Mouse (Mus musculus) CH12.LX (cell line): ENCODE data around the gene Arfgap3. TPM values are rescaled to one million over a fixed set of nuclear protein-coding genes. Genes with fewer than 3 reads are reported as not detected.

ENCODE experiments used
- DNase-seq: peaks from one replicate; pipeline ENCODE4 v3.0.0-alpha.2; 2013; ENCODE audit errors: extremely low read depth
- H3K27ac ChIP-seq: 2 replicates; pipeline ENCODE4 v1.5.1; 2012; ENCODE audit warnings: low read depth, mild to moderate bottlenecking, control low read depth, moderate library complexity; ENCODE audit not compliant: insufficient read depth
- H3K27me3 ChIP-seq: replicated peaks from 2 replicates; pipeline ENCODE3; 2012; ENCODE audit warnings: inconsistent platforms
- H3K36me3 ChIP-seq, 2 experiments: replicated peaks in 1 of 2; 2 replicates each; pipeline versions ENCODE3 to v1.6.1; 2012; ENCODE audit warnings: inconsistent platforms in 1 of 2, low read length in 1 of 2, mild to moderate bottlenecking in 1 of 2, mixed read lengths in 1 of 2, moderate library complexity in 1 of 2; ENCODE audit not compliant: control insufficient read depth in 1 of 2, insufficient read depth in 1 of 2
- H3K4me1 ChIP-seq, 2 experiments: 2 replicates each; pipeline ENCODE4 v1.6.1; 2012; ENCODE audit warnings: inconsistent platforms in 1 of 2, moderate library complexity in 1 of 2; ENCODE audit not compliant: insufficient read depth in 2 of 2, control insufficient read depth in 1 of 2
- H3K4me2 ChIP-seq: 2 replicates; pipeline ENCODE4 v1.6.1; 2012; ENCODE audit warnings: low read depth, mild to moderate bottlenecking, control low read depth; ENCODE audit not compliant: poor library complexity, insufficient read depth, severe bottlenecking
- H3K4me3 ChIP-seq, 3 experiments: fragments of 150-350 bp in 1 of 3; sonication (generic) in 1 of 3; replicated peaks in 1 of 3; 2 replicates each; pipeline versions ENCODE3 to v1.5.1; 2011 to 2012; ENCODE audit warnings: low read depth in 2 of 3, low read length in 2 of 3, mild to moderate bottlenecking in 2 of 3, moderate library complexity in 2 of 3, control low read depth in 1 of 3, improper control_type of control experiment in 1 of 3, inconsistent platforms in 1 of 3, mixed read lengths in 1 of 3; ENCODE audit not compliant: poor library complexity in 1 of 3
- H3K79me2 ChIP-seq: replicated peaks from 2 replicates; pipeline ENCODE4 v1.6.1; 2012; ENCODE audit warnings: mild to moderate bottlenecking, moderate library complexity; ENCODE audit not compliant: control insufficient read depth, poor library complexity, insufficient read depth, severe bottlenecking; ENCODE audit errors: extremely low read depth
- H3K9ac ChIP-seq: 2 replicates; pipeline ENCODE4 v1.6.1; 2012; ENCODE audit warnings: low read depth, mild to moderate bottlenecking, control low read depth, moderate library complexity; ENCODE audit not compliant: insufficient read depth
- H3K9me3 ChIP-seq: replicated peaks from 2 replicates; pipeline ENCODE3; 2012; ENCODE audit warnings: low read length, inconsistent platforms, mixed read lengths
- BHLHE40 ChIP-seq: IDR thresholded peaks from 2 replicates; pipeline ENCODE4 v1.6.1; 2011; ENCODE audit warnings: mild to moderate bottlenecking, low read depth, low read length, improper control_type of control experiment
- CHD1 ChIP-seq: IDR thresholded peaks from 2 replicates; pipeline ENCODE4 v1.6.1; 2012; ENCODE audit warnings: low read depth, low read length, improper control_type of control experiment, inconsistent platforms
- CTCF ChIP-seq, 2 experiments: IDR thresholded peaks in 1 of 2; conservative IDR thresholded peaks in 1 of 2; 2 replicates each; pipeline ENCODE4 v1.5.1; 2011 to 2012; ENCODE audit warnings: low read depth in 2 of 2, low read length in 2 of 2, improper control_type of control experiment in 1 of 2, inconsistent platforms in 1 of 2, mild to moderate bottlenecking in 1 of 2, moderate library complexity in 1 of 2
- E2F4 ChIP-seq: IDR thresholded peaks from 2 replicates; pipeline ENCODE4 v1.6.1; 2011; ENCODE audit warnings: low read depth, low read length, improper control_type of control experiment; ENCODE audit not compliant: insufficient replicate concordance
- ELF1 ChIP-seq: IDR thresholded peaks from 2 replicates; pipeline ENCODE4 v1.6.1; 2014; ENCODE audit warnings: low read depth, mild to moderate bottlenecking, inconsistent platforms, low read length, improper control_type of control experiment
- IRF4 ChIP-seq: IDR thresholded peaks from 2 replicates; pipeline ENCODE4 v1.6.1; 2014; ENCODE audit warnings: low read depth, mild to moderate bottlenecking, inconsistent platforms, low read length, improper control_type of control experiment
- JUN ChIP-seq: IDR thresholded peaks from 2 replicates; pipeline ENCODE4 v1.6.1; 2011; ENCODE audit warnings: low read depth, mild to moderate bottlenecking, low read length, improper control_type of control experiment, moderate library complexity; ENCODE audit not compliant: insufficient read depth
- KAT2A ChIP-seq: IDR thresholded peaks from 2 replicates; pipeline ENCODE4 v1.6.1; 2012; ENCODE audit warnings: low read length, improper control_type of control experiment, inconsistent platforms; ENCODE audit not compliant: insufficient replicate concordance
- MAX ChIP-seq: IDR thresholded peaks from 2 replicates; pipeline ENCODE4 v1.6.1; 2011; ENCODE audit warnings: low read length, improper control_type of control experiment
- MAZ ChIP-seq: IDR thresholded peaks from 2 replicates; pipeline ENCODE4 v1.6.1; 2012; ENCODE audit warnings: low read depth, mild to moderate bottlenecking, inconsistent platforms, low read length, improper control_type of control experiment, moderate library complexity
- MEF2A ChIP-seq: IDR thresholded peaks from 2 replicates; pipeline ENCODE4 v1.6.1; 2014; ENCODE audit warnings: low read depth, mild to moderate bottlenecking, inconsistent platforms, low read length, improper control_type of control experiment, borderline replicate concordance
- MXI1 ChIP-seq: IDR thresholded peaks from 2 replicates; pipeline ENCODE4 v1.6.1; 2011; ENCODE audit warnings: mild to moderate bottlenecking, low read depth, low read length, improper control_type of control experiment
- MYC ChIP-seq: IDR thresholded peaks from 2 replicates; pipeline ENCODE4 v1.6.1; 2011; ENCODE audit warnings: low read depth, mild to moderate bottlenecking, improper control_type of control experiment, low read length
- NELFE ChIP-seq: IDR thresholded peaks from 2 replicates; pipeline ENCODE4 v1.6.1; 2011; ENCODE audit warnings: low read depth, low read length, improper control_type of control experiment
- PAX5 ChIP-seq: IDR thresholded peaks from 2 replicates; pipeline ENCODE4 v1.6.1; 2012; ENCODE audit warnings: low read length, inconsistent platforms, mixed read lengths
- POLR2A ChIP-seq: IDR thresholded peaks from 2 replicates; pipeline ENCODE4 v1.6.1; 2011; ENCODE audit warnings: low read depth, mild to moderate bottlenecking, improper control_type of control experiment, low read length
- POLR2AphosphoS2 ChIP-seq: IDR thresholded peaks from 2 replicates; pipeline ENCODE4 v1.6.1; 2011; ENCODE audit warnings: low read depth, low read length, improper control_type of control experiment
- RCOR1 ChIP-seq: conservative IDR thresholded peaks from 2 replicates; pipeline ENCODE4 v1.6.1; 2012; ENCODE audit warnings: low read depth, mild to moderate bottlenecking, inconsistent platforms, low read length, improper control_type of control experiment
- SIN3A ChIP-seq: IDR thresholded peaks from 2 replicates; pipeline ENCODE4 v1.6.1; 2012; ENCODE audit warnings: low read length, improper control_type of control experiment, inconsistent platforms
- TCF12 ChIP-seq: IDR thresholded peaks from 2 replicates; pipeline ENCODE4 v1.6.1; 2014; ENCODE audit warnings: low read depth, mild to moderate bottlenecking, inconsistent platforms, low read length, improper control_type of control experiment
- USF1 ChIP-seq: IDR thresholded peaks from 2 replicates; pipeline ENCODE4 v1.6.1; 2014; ENCODE audit warnings: low read depth, mild to moderate bottlenecking, inconsistent platforms, low read length, improper control_type of control experiment
- USF2 ChIP-seq: conservative IDR thresholded peaks from 2 replicates; pipeline ENCODE4 v1.6.1; 2011; ENCODE audit warnings: low read depth, low read length, improper control_type of control experiment
- ZKSCAN1 ChIP-seq: IDR thresholded peaks from 2 replicates; pipeline ENCODE4 v1.6.1; 2012; ENCODE audit warnings: low read depth, inconsistent platforms, low read length, improper control_type of control experiment, borderline replicate concordance
- ZMIZ1 ChIP-seq: IDR thresholded peaks from 2 replicates; pipeline ENCODE4 v1.6.1; 2012; ENCODE audit warnings: low read depth, mild to moderate bottlenecking, inconsistent platforms, low read length, improper control_type of control experiment
- dilution Hi-C: fragments of 300-500 bp; cut with MboI; formaldehyde crosslinking; loops from 2 replicates; pipeline ENCODE4 v1.14.3; 2020; ENCODE audit warnings: low sequenced_read_pairs; ENCODE audit not compliant: extremely low pct_unique_long_range_greater_than_20kb, extremely low pct_ligation_motif_present
- in situ Hi-C: fragments of 300-500 bp; cut with MboI; formaldehyde crosslinking; loops from 3 replicates; pipeline ENCODE4 v1.14.3; 2019; ENCODE audit warnings: low sequenced_read_pairs, low pct_ligation_motif_present, low pct_unique_long_range_greater_than_20kb, mixed read lengths
- polyA plus RNA-seq: library from polyadenylated mRNA; unstranded; fragments of >175 nt; gene quantifications from 2 replicates; pipeline ENCODE4 v1.2.1, GENCODE M21; 2012; ENCODE audit warnings: low read depth; ENCODE audit not compliant: insufficient read length
- total RNA-seq, 2 experiments: library from RNA; depleted of rRNA; stranded (reverse); fragments of 300-350 nt in 1 of 2; fragments of >200 nt in 1 of 2; gene quantifications; 2 replicates each; pipeline ENCODE4 v1.2.3; 2012 to 2014

The Arfgap3 gene
- total and polyA plus RNA-seq, 3 experiments = 11.0 to 21.7 (median 20.3) TPM

DNA sequence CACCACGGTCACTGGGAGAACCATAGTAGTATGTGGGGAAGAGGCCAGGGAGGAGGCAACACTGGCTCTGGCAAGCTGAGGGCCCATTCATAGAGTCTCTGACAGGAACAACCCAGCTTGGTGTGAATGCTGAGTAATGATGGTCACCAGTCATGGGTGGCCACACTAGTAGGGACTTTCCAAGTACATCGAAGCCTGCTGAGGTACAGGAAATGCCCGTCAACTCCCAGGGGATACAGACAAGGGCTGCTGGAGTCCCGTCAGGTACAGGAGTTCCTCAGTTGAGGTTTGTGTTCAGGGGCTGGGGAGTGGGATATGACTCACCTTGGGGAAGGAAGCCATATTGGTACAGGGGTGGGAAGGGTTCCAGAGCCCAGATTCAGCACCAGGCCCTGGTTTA, 54.0 kb downstream of the Arfgap3 start (continued):
- TF ChIP-seq MAZ = peak; percentile 55; the same call in 1 of the 2 replicates
- peak; percentile 75 for TF ChIP-seq JUN
- TF ChIP-seq ZKSCAN1 = no peak
- TF ChIP-seq BHLHE40 = peak; percentile 86
- no peak for TF ChIP-seq USF2
- TF ChIP-seq KAT2A = peak; percentile 75; the same call in 1 of the 2 replicates

DNA sequence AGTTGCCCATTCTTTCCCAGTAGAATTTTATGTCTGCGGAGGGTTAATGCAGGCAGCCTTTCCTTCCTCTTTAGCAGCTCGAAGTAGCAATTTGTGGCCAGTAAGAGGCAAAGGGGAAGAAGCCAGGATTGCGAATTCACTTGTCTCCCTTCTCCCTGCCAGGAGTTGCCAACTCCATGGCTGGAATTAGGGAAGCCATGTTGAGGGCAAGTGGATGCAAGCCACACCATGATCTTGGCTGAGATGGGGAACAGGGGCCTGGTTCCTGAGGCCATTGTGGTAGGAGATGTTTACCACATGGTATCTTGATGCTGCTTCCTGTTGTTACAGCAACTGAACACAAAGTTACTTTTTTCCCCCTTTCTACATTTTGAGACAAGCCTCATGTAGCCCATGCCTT, 55.1 kb downstream of the Arfgap3 start:
- Histone ChIP-seq H3K27me3 (no peaks in the 10 kb centered on the region), H3K9ac (no peak overlapping the region), H3K4me3 (no peak overlapping the region), H3K9me3 (peaks cover 10% of the 10 kb centered on the region), H3K79me2 (no peaks in the 10 kb centered on the region), H3K4me2 (no peak overlapping the region), H3K27ac (peak overlapping the region; percentile 78; the same call in 1 of the 2 replicates), H3K36me3 (peaks cover 5 to 12% of the 10 kb centered on the region in 2 experiments), H3K4me1 (peaks cover 36 to 74% of the 10 kb centered on the region in 2 experiments)
- dilution Hi-C loops (no loop called here), in situ Hi-C loops (loop anchor here (5.0 kb wide), 1 partner anchor 43 kb away; the partner anchor contains the start of gene A4galt)
- no peak for TF ChIP-seq POLR2A
- TF ChIP-seq USF1 = no peak
- peak; percentile 35; the same call in 1 of the 2 replicates for TF ChIP-seq MAX
- no peak for TF ChIP-seq CHD1
- TF ChIP-seq JUN = no peak
- TF ChIP-seq POLR2AphosphoS2 = no peak
- TF ChIP-seq PAX5 = no peak
- TF ChIP-seq MEF2A = no peak
- no peak for TF ChIP-seq MXI1
- no peak for TF ChIP-seq MYC
- 0 out of 2 replicates have a peak, but pooled peaks have one; percentile 6 for TF ChIP-seq ELF1
- no peak for DNase-seq

DNA sequence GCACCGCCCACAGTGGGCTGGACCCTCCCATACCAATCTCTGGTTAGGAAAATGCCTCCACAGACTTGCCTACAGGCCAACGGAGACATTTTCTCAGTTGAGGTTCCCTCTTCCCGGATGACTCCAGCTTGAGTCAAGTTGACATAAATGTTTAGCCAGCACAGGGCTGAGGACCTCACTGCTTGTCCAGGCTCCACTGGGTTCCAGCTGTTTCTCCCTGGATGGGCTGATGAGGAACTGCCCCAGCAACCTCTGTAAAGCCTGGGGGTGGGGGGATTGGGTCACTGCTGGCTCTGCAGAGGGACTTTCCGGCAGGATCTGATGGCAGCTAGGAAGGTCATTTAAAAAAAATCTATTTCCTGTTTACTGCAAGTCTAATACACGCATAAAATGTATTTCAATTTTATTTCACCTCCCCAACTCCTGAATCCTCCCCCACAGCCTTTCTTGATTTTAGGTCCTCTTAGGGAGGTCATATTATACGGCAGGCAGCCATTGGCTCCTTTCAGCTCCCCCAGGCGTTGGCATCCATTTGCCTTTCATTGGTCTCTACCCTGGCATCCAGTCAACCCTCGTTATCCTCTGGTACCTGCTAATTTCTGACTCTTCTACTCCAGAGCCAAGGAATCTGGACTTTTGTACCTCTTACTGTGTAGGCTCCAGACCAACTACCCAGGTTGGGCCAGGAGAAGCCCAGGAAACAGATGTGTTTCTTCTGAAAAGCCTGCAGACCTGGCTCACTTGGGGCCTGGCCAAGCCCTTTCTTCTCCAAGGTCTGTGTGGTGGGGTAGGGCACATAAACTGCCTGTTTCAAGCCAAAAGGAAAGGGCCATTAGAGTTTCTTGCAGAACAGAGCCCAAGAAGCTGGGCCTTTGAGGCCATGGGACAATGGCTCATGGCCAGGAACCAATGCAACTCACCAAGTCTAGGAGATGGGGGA, 56.1 kb downstream of the Arfgap3 start:
- Histone ChIP-seq H3K4me1 (peaks cover 36 to 66% of the 10 kb centered on the region in 2 experiments), H3K4me3 (no peak overlapping the region), H3K9ac (no peak overlapping the region), H3K4me2 (no peak overlapping the region), H3K27ac (no peak overlapping the region), H3K36me3 (peaks cover 0 to 5% of the 10 kb centered on the region in 2 experiments), H3K27me3 (no peaks in the 10 kb centered on the region), H3K9me3 (peaks cover 10% of the 10 kb centered on the region), H3K79me2 (no peaks in the 10 kb centered on the region)
- TF ChIP-seq BHLHE40 (no peak), KAT2A (no peak), CTCF (conservative IDR thresholded peaks at IDR 0.05 in 1 of 2, IDR thresholded peaks at IDR 0.05 in 1 of 2; ENCODE audit: low read depth in 2 of 2, low read length in 2 of 2) (no peak), NELFE (no peak), E2F4 (no peak), ZMIZ1 (no peak), IRF4 (no peak), RCOR1 (no peak), TCF12 (no peak), USF2 (no peak), SIN3A (no peak)
- in situ Hi-C loops = no loop called here
- DNase-seq = no peak
- dilution Hi-C loops = no loop called here
